Mouse (Mus musculus) G1E (cell line): ENCODE data around the gene Hps1. TPM values are rescaled to one million over a fixed set of nuclear protein-coding genes. Genes with fewer than 3 reads are reported as not detected.

Source experiments
- ATAC-seq: 2 replicates; pipeline ENCODE4 v1.8.0; 2016; ENCODE audit warnings: mild to moderate bottlenecking; ENCODE audit not compliant: insufficient number of reproducible peaks, poor library complexity, low FRiP score, severe bottlenecking; ENCODE audit errors: extremely low read depth
- DNase-seq: peaks from one replicate; pipeline ENCODE4 v3.0.0; 2012; ENCODE audit warnings: low spot score
- H3K27me3 ChIP-seq: 2 replicates; pipeline ENCODE4 v1.6.1; 2012; ENCODE audit warnings: mild to moderate bottlenecking, low read length, inconsistent platforms; ENCODE audit not compliant: insufficient read depth
- H3K36me3 ChIP-seq: replicated peaks from 2 replicates; pipeline ENCODE3; 2012; ENCODE audit warnings: mild to moderate bottlenecking, inconsistent platforms
- H3K4me1 ChIP-seq: 2 replicates; pipeline ENCODE4 v1.6.1; 2012; ENCODE audit warnings: low read depth, low read length, inconsistent platforms, mixed read lengths; ENCODE audit not compliant: insufficient read depth
- H3K4me3 ChIP-seq: 2 replicates; pipeline ENCODE4 v1.5.1; 2012; ENCODE audit warnings: low read depth, mild to moderate bottlenecking, inconsistent platforms, low read length, moderate library complexity, mixed read lengths
- H3K9me3 ChIP-seq: replicated peaks from 2 replicates; pipeline ENCODE4 v1.6.1; 2012; ENCODE audit warnings: inconsistent platforms
- CTCF ChIP-seq: IDR thresholded peaks from 2 replicates; pipeline ENCODE4 v1.5.1; 2012; ENCODE audit warnings: low read depth, low read length, inconsistent platforms, mixed read lengths
- GATA1 ChIP-seq: IDR thresholded peaks from 2 replicates; pipeline ENCODE4 v1.6.1; 2012; ENCODE audit warnings: borderline replicate concordance, low read length, inconsistent platforms, mixed read lengths
- GATA2 ChIP-seq: IDR thresholded peaks from 2 replicates; pipeline ENCODE4 v1.6.1; 2012; ENCODE audit warnings: low read depth, low read length, inconsistent platforms, borderline replicate concordance
- POLR2AphosphoS5 ChIP-seq: IDR thresholded peaks from 2 replicates; pipeline ENCODE4 v1.6.1; 2012; ENCODE audit warnings: low read depth, low read length, inconsistent platforms; ENCODE audit not compliant: insufficient replicate concordance
- TAL1 ChIP-seq: conservative IDR thresholded peaks from 2 replicates; pipeline ENCODE4 v1.6.1; 2012; ENCODE audit warnings: low read depth, low read length, inconsistent platforms, mixed read lengths
- polyA plus RNA-seq: library from polyadenylated mRNA; stranded (reverse); fragments of >175 nt; gene quantifications from 2 replicates; pipeline ENCODE4 v1.2.3, GENCODE M21; 2012
- total RNA-seq, 2 experiments: library from RNA; stranded (forward) in 1 of 2; stranded (reverse) in 1 of 2; fragments of 200-1000 nt in 1 of 2; fragments of >200 nt in 1 of 2; fragmentation: Nextera tagmentation in 1 of 2; gene quantifications; 2 replicates each; pipeline ENCODE4 v1.2.3; 2014 to 2017

Hps1 gene
- total and polyA plus RNA-seq, 3 experiments: 13.0 to 55.2 (median 22.4) TPM

- H3K36me3 ChIP-seq: no peaks in the 10 kb centered on the region
- no peak overlapping the region for H3K4me3 ChIP-seq
- peaks cover 10% of the 10 kb centered on the region for H3K27me3 ChIP-seq
- no peak for TF ChIP-seq GATA1
- TF ChIP-seq CTCF: no peak
- TF ChIP-seq GATA2: no peak
- TF ChIP-seq TAL1: no peak
- TF ChIP-seq POLR2AphosphoS5: no peak
- H3K9me3 ChIP-seq: no peaks in the 10 kb centered on the region
- DNase-seq (no peak), ATAC-seq (no peak)
- no peaks in the 10 kb centered on the region for H3K4me1 ChIP-seq
Measured at GRCm38 (mm10) chr19:42716507-42716906, 63.3 kb downstream of the Hps1 start.

- no peak for TF ChIP-seq CTCF
- TF ChIP-seq TAL1: no peak
- TF ChIP-seq GATA1: no peak
- no peak for TF ChIP-seq GATA2
- TF ChIP-seq POLR2AphosphoS5: no peak
- ATAC-seq (no peak), DNase-seq (no peak)
- H3K36me3 ChIP-seq: no peaks in the 10 kb centered on the region
- peaks cover 5% of the 10 kb centered on the region for H3K27me3 ChIP-seq
- no peaks in the 10 kb centered on the region for H3K4me1 ChIP-seq
- no peak overlapping the region for H3K4me3 ChIP-seq
- no peaks in the 10 kb centered on the region for H3K9me3 ChIP-seq
Measured at GRCm38 (mm10) chr19:42713770-42714169, 66.0 kb downstream of the Hps1 start.

Other genes with a start within 250 kb of the Hps1 start
- not detected in 2 replicates for gene Loxl4, start 167.2 kb downstream of the Hps1 start, total RNA-seq (2014; fragmentation: Nextera tagmentation)
- not detected in 2 replicates for gene Loxl4, start 167.2 kb downstream of the Hps1 start, total RNA-seq (2017)
- gene Loxl4, start 167.2 kb downstream of the Hps1 start, polyA plus RNA-seq: not detected in 2 replicates
- gene Pyroxd2, start 27.2 kb downstream of the Hps1 start, total RNA-seq (2014; fragmentation: Nextera tagmentation): 27.5 and 29.8 TPM in 2 replicates
- 8.1 and 10.6 TPM in 2 replicates for gene Pyroxd2, start 27.2 kb downstream of the Hps1 start, total RNA-seq (2017)
- 4.7 and 7.6 TPM in 2 replicates for gene Pyroxd2, start 27.2 kb downstream of the Hps1 start, polyA plus RNA-seq